Mouse (Mus musculus) heart, postnatal 0 days (tissue): ENCODE data around the gene Mok.

Source experiments
- CTCF ChIP-seq: IDR thresholded peaks from 2 replicates; pipeline ENCODE4 v1.5.1; 2016; ENCODE audit warnings: antibody characterized with exemption, control low read depth, low read depth
- EP300 ChIP-seq: IDR thresholded peaks from 2 replicates; pipeline ENCODE4 v1.6.1; 2016; ENCODE audit warnings: antibody characterized with exemption, low read depth

- TF ChIP-seq EP300 (no peak), CTCF (no peak)
These were observed 29.4 kb upstream of the Mok start for GRCm38 (mm10) chr12:110870107-110870506.
